Mouse (Mus musculus): ENCODE data around the gene Zfp777. TPM values are rescaled to one million over a fixed set of nuclear protein-coding genes. Genes with fewer than 3 reads are reported as not detected.

The Zfp777 gene
- polyA plus RNA-seq, 1 experiment from 2014 or later, result 8.7 TPM

GRCm38 (mm10) chr6:48025905-48026660 lies 22.6 kb downstream of the Zfp777 start:
- 84% methylated on average over 10 of the region's 10 CpGs for WGBS
- Histone ChIP-seq H3K9me3 (ENCODE audit: low read depth, low read length) (peaks cover 27% of the 10 kb centered on the region), H3K36me3 (ENCODE audit: insufficient read depth) (peaks cover 84% of the 10 kb centered on the region), H3K4me3 (ENCODE audit: low read depth, low read length) (no peak overlapping the region), H3K27ac (ENCODE audit: low read depth) (no peak overlapping the region), H3K27me3 (ENCODE audit: insufficient read depth, low read length) (no peaks in the 10 kb centered on the region), H3K4me1 (ENCODE audit: insufficient read depth) (no peaks in the 10 kb centered on the region), H3K4me2 (no peak overlapping the region), H3K9ac (no peak overlapping the region)
- no peak for TF ChIP-seq CTCF (IDR thresholded peaks at IDR 0.05; ENCODE audit: low read depth)
- DNase-seq (no peak), ATAC-seq (ENCODE audit: insufficient read depth) (no peak)

DNA sequence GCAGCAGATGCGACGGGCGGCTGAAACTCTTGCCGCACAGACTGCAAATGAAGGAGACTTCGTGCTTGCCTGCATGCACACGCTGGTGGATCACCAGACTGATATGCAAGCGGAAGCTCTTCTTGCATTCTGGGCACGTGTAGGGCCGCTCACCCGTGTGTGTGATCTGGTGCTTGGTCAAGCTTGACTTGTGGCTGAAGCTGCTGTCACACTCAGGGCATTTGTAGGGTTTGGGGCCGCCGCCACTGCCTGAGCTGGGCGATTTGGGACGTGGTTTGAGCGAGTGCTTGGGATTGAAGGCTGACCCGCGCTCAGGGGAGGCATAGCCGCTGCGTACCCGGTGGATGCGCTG lies 23.7 kb downstream of the Zfp777 start:
- ATAC-seq (ENCODE audit: insufficient read depth) (no peak), DNase-seq (no peak)
- Histone ChIP-seq H3K27ac (ENCODE audit: low read depth) (no peak overlapping the region), H3K9me3 (ENCODE audit: low read depth, low read length) (peaks cover 27% of the 10 kb centered on the region), H3K36me3 (ENCODE audit: insufficient read depth) (peaks cover 80% of the 10 kb centered on the region), H3K4me3 (ENCODE audit: low read depth, low read length) (no peak overlapping the region), H3K9ac (no peak overlapping the region), H3K27me3 (ENCODE audit: insufficient read depth, low read length) (no peaks in the 10 kb centered on the region), H3K4me1 (ENCODE audit: insufficient read depth) (no peaks in the 10 kb centered on the region), H3K4me2 (no peak overlapping the region)
- TF ChIP-seq CTCF (IDR thresholded peaks at IDR 0.05; ENCODE audit: low read depth), result no peak
- 82% methylated on average over 21 of the region's 21 CpGs for WGBS

DNA sequence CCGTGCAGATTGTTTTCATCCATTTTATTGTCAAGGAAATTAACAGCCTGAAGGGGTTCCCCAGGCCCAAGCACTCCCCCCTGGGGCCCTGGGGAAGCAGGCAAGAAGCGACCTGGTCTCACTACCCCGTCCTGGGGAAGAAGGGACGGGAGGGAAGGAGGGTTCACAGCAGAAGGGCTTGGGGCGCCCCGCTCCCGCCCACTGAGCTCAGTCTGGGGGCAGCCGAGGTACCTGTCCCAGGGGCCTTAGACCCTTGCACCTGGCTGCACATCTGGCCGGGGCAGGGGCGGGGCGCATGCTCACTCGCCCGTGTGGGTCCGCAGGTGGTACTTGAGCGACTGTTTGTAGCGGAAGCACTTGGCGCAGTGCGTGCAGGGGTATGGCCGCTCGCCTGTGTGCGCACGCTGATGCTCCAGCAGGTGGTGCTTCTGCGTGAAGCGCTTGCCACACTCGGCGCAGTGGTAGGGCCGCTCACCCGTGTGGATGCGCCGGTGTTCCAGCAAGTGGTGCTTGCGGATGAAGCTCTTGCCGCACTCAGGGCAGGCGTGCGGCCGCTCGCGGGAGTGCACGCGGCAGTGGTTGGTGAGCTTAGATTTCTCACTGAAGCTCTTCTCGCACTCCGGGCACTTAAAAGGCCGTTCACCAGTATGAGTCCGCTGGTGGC lies 24.2 kb downstream of the Zfp777 start:
- ATAC-seq (ENCODE audit: insufficient read depth), result no peak; the same call in 1 of the 2 replicates

GRCm38 (mm10) chr6:48022672-48023071 lies 26.0 kb downstream of the Zfp777 start:
- no peaks in the 10 kb centered on the region for H3K27me3 ChIP-seq (ENCODE audit: insufficient read depth, low read length)
- DNase-seq (no peak), ATAC-seq (ENCODE audit: insufficient read depth) (no peak)
- H3K27ac ChIP-seq (ENCODE audit: low read depth), result no peak overlapping the region
- H3K4me2 ChIP-seq, result no peak overlapping the region
- TF ChIP-seq CTCF (IDR thresholded peaks at IDR 0.05; ENCODE audit: low read depth), result no peak
- H3K9ac ChIP-seq, result no peak overlapping the region
- H3K4me1 ChIP-seq (ENCODE audit: insufficient read depth), result no peaks in the 10 kb centered on the region
- H3K36me3 ChIP-seq (ENCODE audit: insufficient read depth), result peaks cover 61% of the 10 kb centered on the region
- H3K4me3 ChIP-seq (ENCODE audit: low read depth, low read length), result no peak overlapping the region
- H3K9me3 ChIP-seq (ENCODE audit: low read depth, low read length), result peaks cover 27% of the 10 kb centered on the region
- 78% methylated on average over 2 of the region's 2 CpGs for WGBS

More for the DNA sequence above, 24.2 kb downstream of the Zfp777 start:
- peak; percentile 4 for DNase-seq
- Histone ChIP-seq H3K4me1 (ENCODE audit: insufficient read depth) (no peaks in the 10 kb centered on the region), H3K36me3 (ENCODE audit: insufficient read depth) (peaks cover 77% of the 10 kb centered on the region), H3K9me3 (ENCODE audit: low read depth, low read length) (peaks cover 27% of the 10 kb centered on the region), H3K9ac (no peak overlapping the region), H3K27ac (ENCODE audit: low read depth) (no peak overlapping the region), H3K4me3 (ENCODE audit: low read depth, low read length) (no peak overlapping the region), H3K27me3 (ENCODE audit: insufficient read depth, low read length) (no peaks in the 10 kb centered on the region), H3K4me2 (no peak overlapping the region)
- WGBS, result 86% methylated on average over 43 of the region's 43 CpGs
- TF ChIP-seq CTCF (IDR thresholded peaks at IDR 0.05; ENCODE audit: low read depth), result no peak

GRCm38 (mm10) chr6:48021678-48022077 lies 27.0 kb downstream of the Zfp777 start:
- peaks cover 27% of the 10 kb centered on the region for H3K9me3 ChIP-seq (ENCODE audit: low read depth, low read length)
- WGBS, result 65% methylated on average over 1 of the region's 1 CpGs
- no peak overlapping the region for H3K4me3 ChIP-seq (ENCODE audit: low read depth, low read length)
- peaks cover 51% of the 10 kb centered on the region for H3K36me3 ChIP-seq (ENCODE audit: insufficient read depth)
- H3K27ac ChIP-seq (ENCODE audit: low read depth), result no peak overlapping the region
- no peak overlapping the region for H3K9ac ChIP-seq
- H3K4me2 ChIP-seq, result no peak overlapping the region
- TF ChIP-seq CTCF (IDR thresholded peaks at IDR 0.05; ENCODE audit: low read depth), result no peak
- ATAC-seq (ENCODE audit: insufficient read depth) (no peak), DNase-seq (no peak)
- H3K4me1 ChIP-seq (ENCODE audit: insufficient read depth), result no peaks in the 10 kb centered on the region
- no peaks in the 10 kb centered on the region for H3K27me3 ChIP-seq (ENCODE audit: insufficient read depth, low read length)

- Histone ChIP-seq H3K4me3 (ENCODE audit: low read depth, low read length) (no peak overlapping the region), H3K27me3 (ENCODE audit: insufficient read depth, low read length) (no peaks in the 10 kb centered on the region), H3K4me1 (ENCODE audit: insufficient read depth) (no peaks in the 10 kb centered on the region), H3K9ac (no peak overlapping the region), H3K4me2 (no peak overlapping the region), H3K36me3 (ENCODE audit: insufficient read depth) (peaks cover 35% of the 10 kb centered on the region), H3K9me3 (ENCODE audit: low read depth, low read length) (peaks cover 15% of the 10 kb centered on the region), H3K27ac (ENCODE audit: low read depth) (no peak overlapping the region)
- WGBS, result 80% methylated on average over 2 of the region's 2 CpGs
- no peak for TF ChIP-seq CTCF (IDR thresholded peaks at IDR 0.05; ENCODE audit: low read depth)
- no peak for DNase-seq
- ATAC-seq (ENCODE audit: insufficient read depth), result no peak
These were observed 28.7 kb downstream of the Zfp777 start for GRCm38 (mm10) chr6:48020006-48020405.

GRCm38 (mm10) chr6:48016841-48017240 lies 31.9 kb downstream of the Zfp777 start:
- Histone ChIP-seq H3K27me3 (ENCODE audit: insufficient read depth, low read length) (no peaks in the 10 kb centered on the region), H3K36me3 (ENCODE audit: insufficient read depth) (peaks cover 8% of the 10 kb centered on the region; the same call in 1 of the 2 replicates), H3K4me2 (no peak overlapping the region), H3K9ac (no peak overlapping the region), H3K4me1 (ENCODE audit: insufficient read depth) (no peaks in the 10 kb centered on the region), H3K4me3 (ENCODE audit: low read depth, low read length) (no peak overlapping the region), H3K27ac (ENCODE audit: low read depth) (no peak overlapping the region), H3K9me3 (ENCODE audit: low read depth, low read length) (no peaks in the 10 kb centered on the region)
- TF ChIP-seq CTCF (IDR thresholded peaks at IDR 0.05; ENCODE audit: low read depth), result no peak
- WGBS, result 83% methylated on average over 9 of the region's 9 CpGs
- ATAC-seq (ENCODE audit: insufficient read depth) (no peak), DNase-seq (no peak)
